Mouse (Mus musculus) kidney, postnatal 14 days (tissue): ENCODE data around the gene Ublcp1.

Experiments used
- DNase-seq: peaks from one replicate; pipeline ENCODE4 v3.0.0; 2022; ENCODE audit warnings: mixed read lengths

Ublcp1 gene

DNA sequence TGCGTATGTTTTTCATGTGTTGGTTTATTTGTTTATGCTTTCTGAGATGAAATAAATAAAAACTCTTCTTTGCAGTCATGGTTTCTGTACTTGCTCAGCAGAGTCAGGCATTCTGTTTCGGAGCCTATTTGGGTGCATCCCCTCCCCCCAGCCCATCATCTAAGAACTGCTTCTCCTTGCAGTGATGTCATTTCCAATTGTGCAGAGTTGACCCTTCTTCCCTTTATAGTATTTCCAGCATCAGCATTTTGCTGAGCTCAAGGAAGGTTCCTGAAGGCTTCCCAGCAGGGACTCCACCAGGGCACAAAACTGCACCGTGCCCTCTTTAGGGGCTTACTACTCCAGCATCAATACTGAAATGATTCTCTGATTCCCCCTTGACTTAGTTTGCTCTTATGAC, 55.7 kb downstream of the Ublcp1 start:
- DNase-seq = no peak

- DNase-seq = no peak
Measured at GRCm38 (mm10) chr11:44413371-44413770, 56.9 kb downstream of the Ublcp1 start.

- DNase-seq = peak; percentile 20
Measured at GRCm38 (mm10) chr11:44412276-44412675, 58.0 kb downstream of the Ublcp1 start.

- DNase-seq = no peak
Measured at GRCm38 (mm10) chr11:44410413-44410812, 59.9 kb downstream of the Ublcp1 start.

GRCm38 (mm10) chr11:44408626-44409025, 61.7 kb downstream of the Ublcp1 start:
- no peak for DNase-seq

DNA sequence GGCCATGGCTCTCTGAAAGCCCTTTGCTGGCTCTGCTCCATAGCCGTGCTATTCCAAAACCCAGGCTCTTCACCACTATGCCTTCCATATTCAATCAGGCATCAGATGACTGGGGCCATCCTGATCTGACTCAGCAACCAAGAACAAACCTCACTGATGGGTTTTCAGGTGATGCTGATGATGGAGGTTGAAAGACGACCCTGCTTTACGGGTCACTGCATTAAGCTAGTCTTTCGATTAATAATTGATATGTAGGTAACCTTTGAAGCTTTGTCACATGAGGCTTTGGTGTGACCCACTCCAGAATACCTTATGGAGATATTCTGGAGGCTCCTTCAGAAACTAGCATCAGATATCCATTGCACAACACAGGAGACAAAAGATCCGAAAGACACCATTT, 63.8 kb downstream of the Ublcp1 start:
- DNase-seq = peak; percentile 33

DNA sequence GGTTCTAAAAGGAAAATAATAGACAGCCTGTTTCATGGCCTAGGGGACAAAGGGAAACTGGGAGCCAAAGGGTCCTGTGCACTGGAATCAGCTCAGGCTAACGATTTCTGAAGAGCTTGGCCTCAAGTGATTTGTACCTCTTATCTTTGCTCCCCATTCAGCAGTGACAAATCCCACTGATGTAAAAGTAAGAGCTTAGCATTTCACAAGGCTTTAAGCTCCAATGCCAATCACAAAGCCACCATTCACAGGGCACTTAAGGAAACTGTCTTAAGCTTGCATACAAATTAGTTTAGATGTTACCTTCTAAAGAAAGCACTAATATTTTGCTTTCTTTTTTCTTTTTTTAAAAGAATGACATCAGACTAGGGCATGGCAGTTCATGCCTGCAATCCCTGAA, 64.3 kb downstream of the Ublcp1 start:
- no peak for DNase-seq

DNA sequence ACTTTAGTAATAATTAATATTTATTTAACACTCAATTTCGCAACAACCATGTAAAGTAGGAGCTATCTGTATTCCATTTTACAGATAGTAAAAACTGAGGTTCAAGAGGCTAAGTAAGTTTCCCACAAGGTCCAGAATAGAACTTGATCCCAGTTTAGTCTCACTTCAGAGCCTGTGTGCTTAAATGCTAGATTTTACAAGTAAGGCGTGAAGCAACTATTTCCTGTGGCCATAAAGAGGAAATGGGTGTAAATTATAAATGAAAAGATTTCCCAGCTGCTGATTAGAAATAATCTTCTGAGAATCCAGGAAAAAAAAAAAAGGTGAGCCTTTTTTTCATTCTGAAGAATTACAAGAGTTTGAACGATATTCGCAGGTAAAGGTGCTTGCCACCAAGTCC, 65.2 kb downstream of the Ublcp1 start:
- no peak for DNase-seq
